Mouse (Mus musculus) liver, adult 2 months (tissue): ENCODE data around the gene Ccdc36.

Experiments used
- CTCF ChIP-seq: fragments of 200-500 bp; IDR thresholded peaks from 2 replicates; pipeline ENCODE4 v1.5.1; 2011; ENCODE audit warnings: low read depth, low read length, control low read depth
- POLR2A ChIP-seq: fragments of 200-500 bp; IDR thresholded peaks from 2 replicates; pipeline ENCODE4 v1.6.1; 2011; ENCODE audit warnings: low read length, control low read depth; ENCODE audit not compliant: insufficient read depth; ENCODE audit errors: extremely low read depth

DNA sequence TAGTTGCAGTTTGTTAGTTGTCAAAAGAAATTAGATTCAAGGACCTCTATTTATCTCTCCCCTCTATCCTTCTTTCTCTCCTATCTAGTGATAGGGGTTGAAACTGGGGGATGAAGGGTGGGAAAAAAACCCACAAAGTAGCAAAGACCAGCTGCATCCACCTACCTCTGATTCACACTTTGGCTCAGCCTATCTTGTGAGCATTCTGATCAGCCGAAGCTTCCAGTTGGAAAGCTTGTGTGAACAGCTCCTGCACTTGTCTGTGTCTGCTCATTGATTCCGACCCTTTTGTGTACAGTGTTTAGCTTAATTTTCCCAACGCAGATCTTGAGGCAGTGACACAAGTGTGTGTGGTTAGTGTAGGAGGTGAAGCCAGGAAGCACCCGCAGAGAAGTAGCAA is 25.2 kb upstream of the Ccdc36 start:
- no peak for TF ChIP-seq CTCF
- TF ChIP-seq POLR2A = no peak
